8 mouse cellular contexts compared by ENCODE assay signal in genomic region chr3:114032333-114032732, GRCm38 (mm10). TPM values are rescaled to one million over a fixed set of nuclear protein-coding genes. Genes with fewer than 3 reads are reported as not detected.
DNase-seq lines count a peak whose midpoint lies in the region; ATAC-seq lines count a peak whose summit lies in the region.

No protein-coding gene starts in this region.

- 2% methylated on average over 4 of the region's 4 CpGs for WGBS in hindbrain, embryonic 13.5 days

- H3K36me3 ChIP-seq in hindbrain, embryonic 13.5 days, result no peaks in the 10 kb centered on the region

- no peaks in the 10 kb centered on the region for H3K27me3 ChIP-seq in hindbrain, embryonic 13.5 days

- peaks cover 24% of the 10 kb centered on the region for H3K4me1 ChIP-seq in hindbrain, embryonic 13.5 days (replicated peaks)

- peak overlapping the region; percentile 60 for H3K27ac ChIP-seq in hindbrain, embryonic 13.5 days

- peak overlapping the region; percentile 75 for H3K9ac ChIP-seq in hindbrain, embryonic 13.5 days

- DNase-seq in layer of hippocampus, adult 18-20 months (ENCODE audit: low spot score in 2 of 2), result peak; percentile 1 to 45
- no peak for DNase-seq in layer of hippocampus, adult 8-10 months (ENCODE audit: low spot score in 2 of 2)
- peak; percentile 37 for DNase-seq in embryo, embryonic 10 days (ENCODE audit: low spot score)
- peak; percentile 3 for DNase-seq in liver
- peak; percentile 13 to 27 for DNase-seq in right cerebral cortex, adult 2 months (ENCODE audit: low spot score in 2 of 2)
- DNase-seq in gastrocnemius, adult 8-10 months (ENCODE audit: low spot score in 2 of 2), result no peak
- no peak for DNase-seq in thymus, postnatal 36 days

- H3K4me2 ChIP-seq in hindbrain, embryonic 13.5 days, result peak overlapping the region; percentile 97

- ATAC-seq in hindbrain, embryonic 13.5 days (ENCODE audit: low FRiP score), result no peak

- H3K9me3 ChIP-seq in hindbrain, embryonic 13.5 days, result no peaks in the 10 kb centered on the region

- H3K4me3 ChIP-seq in hindbrain, embryonic 13.5 days, result peak overlapping the region; percentile 66

RNA-seq across cellular contexts. Expression of gene Col11a1, which starts 2.0 kb away (rescaled TPM):
- total RNA-seq in layer of hippocampus, adult 18-20 months (2021), result 10 to 100 TPM in 1 of 2 experiments, 1 to 10 TPM in 1; 5.7 to 10.7 TPM
- 10 to 100 TPM in 3 of 4 experiments, 1 to 10 TPM in 1; 8.7 to 17.3 (median 11.3) TPM for total RNA-seq in layer of hippocampus, adult 8-10 months (2022)
- polyA plus RNA-seq in hindbrain, embryonic 13.5 days (2015; fragmentation: Nextera tagmentation; extraction: Ambion mirVana), result 14.1 and 15.2 TPM in 2 replicates
- 1 to 10 TPM in 2 of 4 experiments, under 1 TPM in 2; 0.51 to 1.9 (median 1.1) TPM for total RNA-seq in gastrocnemius, adult 8-10 months (2022)

Comparison
In these comparisons a context has a peak if more than half of its experiments do, and no peak if none do; other contexts are left out.
1. DNase-seq: peak in layer of hippocampus, adult 18-20 months (2 of 2), embryo, embryonic 10 days (single experiment), liver (single experiment) and right cerebral cortex, adult 2 months (2 of 2); none in layer of hippocampus, adult 8-10 months (0 of 2), gastrocnemius, adult 8-10 months (0 of 2) and thymus, postnatal 36 days (0 of 2).